Mouse (Mus musculus) embryonic facial prominence, embryonic 15.5 days (tissue): Measurements from ENCODE around the gene Coro6. TPM values are rescaled to one million over a fixed set of nuclear protein-coding genes. Genes with fewer than 3 reads are reported as not detected.

Experiments
- ATAC-seq: fragments of 200-750 bp; cut with Nextera tagmentation; 2 replicates; pipeline ENCODE4 v1.8.0; 2017; ENCODE audit warnings: low read depth, moderate TSS enrichment; ENCODE audit not compliant: insufficient number of reproducible peaks, low FRiP score, low TSS enrichment
- H3K27ac ChIP-seq: fragments of 300-500 bp; sonication (generic); replicated peaks from 2 replicates; pipeline ENCODE4 v1.5.1; 2015; ENCODE audit warnings: mild to moderate bottlenecking, inconsistent platforms
- H3K27me3 ChIP-seq: fragments of 300-500 bp; sonication (generic); 2 replicates; pipeline ENCODE4 v1.6.1; 2015; ENCODE audit warnings: inconsistent platforms
- H3K36me3 ChIP-seq: fragments of 300-500 bp; sonication (generic); 2 replicates; pipeline ENCODE4 v1.6.1; 2015; ENCODE audit warnings: mild to moderate bottlenecking, inconsistent platforms
- H3K4me1 ChIP-seq: fragments of 300-500 bp; sonication (generic); 2 replicates; pipeline ENCODE4 v1.6.1; 2015; ENCODE audit warnings: inconsistent platforms
- H3K4me2 ChIP-seq: fragments of 300-500 bp; sonication (generic); replicated peaks from 2 replicates; pipeline ENCODE4 v1.6.1; 2015; ENCODE audit warnings: mild to moderate bottlenecking, inconsistent platforms
- H3K4me3 ChIP-seq: fragments of 300-500 bp; sonication (generic); replicated peaks from 2 replicates; pipeline ENCODE4 v1.5.1; 2015; ENCODE audit warnings: mild to moderate bottlenecking, inconsistent platforms
- H3K9ac ChIP-seq: fragments of 300-500 bp; sonication (generic); 2 replicates; pipeline ENCODE4 v1.6.1; 2015; ENCODE audit warnings: inconsistent platforms
- H3K9me3 ChIP-seq: fragments of 300-500 bp; sonication (generic); replicated peaks from 2 replicates; pipeline ENCODE4 v1.6.1; 2016; ENCODE audit warnings: inconsistent platforms
- WGBS: fragments of 180-500 bp; shearing (Covaris S2); methylation state at CpG from one replicate; pipeline ENCODE4 v1.1.7; 2015; 5-methylcytosine and 5-hydroxymethylcytosine counted together
- polyA plus RNA-seq: library from polyadenylated mRNA; unstranded; fragments of >200 nt; fragmentation: Nextera tagmentation; extraction: Ambion mirVana; gene quantifications from 2 replicates; pipeline ENCODE4 v1.2.1, GENCODE M21; 2015

Coro6 gene
- polyA plus RNA-seq, 1 experiment from 2014 or later: 2.4 TPM

- 0 out of 2 replicates have a peak, but pooled peaks have one; percentile 15 for ATAC-seq
- Histone ChIP-seq H3K9me3 (no peaks in the 10 kb centered on the region), H3K4me3 (no peak overlapping the region), H3K4me1 (0 out of 2 replicates have a peak, but pooled peaks cover 9% of the 10 kb centered on the region), H3K9ac (no peak overlapping the region), H3K4me2 (no peak overlapping the region), H3K27me3 (no peaks in the 10 kb centered on the region), H3K36me3 (peaks cover 9% of the 10 kb centered on the region; the same call in 1 of the 2 replicates), H3K27ac (peak overlapping the region; percentile 49; the same call in 1 of the 2 replicates)
- WGBS: 54% methylated on average over 7 of the region's 7 CpGs
Measured at GRCm38 (mm10) chr11:77442186-77443170, 19.7 kb upstream of the Coro6 start.

- Histone ChIP-seq H3K4me2 (no peak overlapping the region), H3K36me3 (0 out of 2 replicates have a peak, but pooled peaks cover 13% of the 10 kb centered on the region), H3K27ac (no peak overlapping the region), H3K4me1 (0 out of 2 replicates have a peak, but pooled peaks cover 9% of the 10 kb centered on the region), H3K27me3 (no peaks in the 10 kb centered on the region), H3K9me3 (no peaks in the 10 kb centered on the region), H3K4me3 (no peak overlapping the region), H3K9ac (no peak overlapping the region)
- no peak for ATAC-seq
- 73% methylated on average over 2 of the region's 2 CpGs for WGBS
Measured at GRCm38 (mm10) chr11:77444939-77445338, 17.3 kb upstream of the Coro6 start.

- ATAC-seq: peak; percentile 67; the same call in 1 of the 2 replicates
- no peaks in the 10 kb centered on the region for H3K9me3 ChIP-seq
Measured at GRCm38 (mm10) chr11:77446628-77447041, 15.6 kb upstream of the Coro6 start.

GRCm38 (mm10) chr11:77449224-77449623 is 13.0 kb upstream of the Coro6 start:
- Histone ChIP-seq H3K4me2 (no peak overlapping the region), H3K4me3 (no peak overlapping the region), H3K9me3 (no peaks in the 10 kb centered on the region), H3K27ac (no peak overlapping the region), H3K36me3 (peaks cover 26% of the 10 kb centered on the region), H3K9ac (no peak overlapping the region), H3K4me1 (no peaks in the 10 kb centered on the region), H3K27me3 (no peaks in the 10 kb centered on the region)
- 92% methylated on average over 7 of the region's 7 CpGs for WGBS
- no peak for ATAC-seq

More at GRCm38 (mm10) chr11:77446628-77447041, 15.6 kb upstream of the Coro6 start:
- no peak overlapping the region for H3K27ac ChIP-seq
- H3K9ac ChIP-seq: no peak overlapping the region
- H3K36me3 ChIP-seq: 0 out of 2 replicates have a peak, but pooled peaks cover 14% of the 10 kb centered on the region
- 0 out of 2 replicates have a peak, but pooled peaks cover 9% of the 10 kb centered on the region for H3K4me1 ChIP-seq
- no peaks in the 10 kb centered on the region for H3K27me3 ChIP-seq
- WGBS: 39% methylated on average over 6 of the region's 6 CpGs
- no peak overlapping the region for H3K4me3 ChIP-seq
- no peak overlapping the region for H3K4me2 ChIP-seq

- WGBS: 88% methylated on average over 2 of the region's 2 CpGs
- Histone ChIP-seq H3K27ac (no peak overlapping the region), H3K27me3 (no peaks in the 10 kb centered on the region), H3K4me3 (no peak overlapping the region), H3K9ac (no peak overlapping the region), H3K36me3 (peaks cover 31% of the 10 kb centered on the region), H3K9me3 (no peaks in the 10 kb centered on the region), H3K4me2 (no peak overlapping the region), H3K4me1 (no peaks in the 10 kb centered on the region)
- ATAC-seq: no peak
Measured at GRCm38 (mm10) chr11:77451670-77452069, 10.5 kb upstream of the Coro6 start.

GRCm38 (mm10) chr11:77453388-77453787 is 8.8 kb upstream of the Coro6 start:
- Histone ChIP-seq H3K4me3 (no peak overlapping the region), H3K9ac (no peak overlapping the region), H3K4me2 (no peak overlapping the region), H3K27ac (no peak overlapping the region), H3K9me3 (no peaks in the 10 kb centered on the region), H3K27me3 (no peaks in the 10 kb centered on the region), H3K36me3 (peaks cover 28% of the 10 kb centered on the region), H3K4me1 (no peaks in the 10 kb centered on the region)
- no peak for ATAC-seq
- WGBS: 90% methylated on average over 2 of the region's 2 CpGs

- H3K9me3 ChIP-seq: no peaks in the 10 kb centered on the region
- WGBS: 78% methylated on average over 9 of the region's 9 CpGs
- H3K4me1 ChIP-seq: no peaks in the 10 kb centered on the region
- no peak overlapping the region for H3K4me2 ChIP-seq
- H3K9ac ChIP-seq: no peak overlapping the region
- ATAC-seq: no peak
- H3K27ac ChIP-seq: no peak overlapping the region
- no peak overlapping the region for H3K4me3 ChIP-seq
- peaks cover 16% of the 10 kb centered on the region for H3K36me3 ChIP-seq
- H3K27me3 ChIP-seq: 0 out of 2 replicates have a peak, but pooled peaks cover 2% of the 10 kb centered on the region
Measured at GRCm38 (mm10) chr11:77455770-77456510, 6.3 kb upstream of the Coro6 start.

- Histone ChIP-seq H3K4me3 (no peak overlapping the region), H3K36me3 (peaks cover 16% of the 10 kb centered on the region), H3K4me1 (peaks cover 2% of the 10 kb centered on the region; the same call in 1 of the 2 replicates), H3K27me3 (peaks cover 10% of the 10 kb centered on the region; the same call in 1 of the 2 replicates), H3K4me2 (no peak overlapping the region), H3K27ac (no peak overlapping the region), H3K9ac (no peak overlapping the region), H3K9me3 (no peaks in the 10 kb centered on the region)
- 66% methylated on average over 6 of the region's 6 CpGs for WGBS
- no peak for ATAC-seq
Measured at GRCm38 (mm10) chr11:77456866-77457265, 5.3 kb upstream of the Coro6 start.

- ATAC-seq: no peak
Measured at GRCm38 (mm10) chr11:77461856-77462255, 355 bp upstream of the Coro6 start.

GRCm38 (mm10) chr11:77463101-77463445 is 862 bp downstream of the Coro6 start:
- H3K4me2 ChIP-seq: peak overlapping the region; percentile 99
- H3K9me3 ChIP-seq: no peaks in the 10 kb centered on the region
- peaks cover 57% of the 10 kb centered on the region for H3K27me3 ChIP-seq
- H3K4me3 ChIP-seq: peak overlapping the region; percentile 55
- WGBS: 40% methylated on average over 8 of the region's 8 CpGs
- H3K4me1 ChIP-seq: peaks cover 31% of the 10 kb centered on the region
- no peak overlapping the region for H3K9ac ChIP-seq
- no peaks in the 10 kb centered on the region for H3K36me3 ChIP-seq
- no peak for ATAC-seq
- H3K27ac ChIP-seq: no peak overlapping the region

More at GRCm38 (mm10) chr11:77461856-77462255, 355 bp upstream of the Coro6 start:
- H3K9ac ChIP-seq: 0 out of 2 replicates have a peak overlapping the region, but pooled peaks have one; percentile 26
- peak overlapping the region; percentile 55 for H3K4me3 ChIP-seq
- peaks cover 19% of the 10 kb centered on the region for H3K4me1 ChIP-seq
- H3K27me3 ChIP-seq: peaks cover 46% of the 10 kb centered on the region
- H3K4me2 ChIP-seq: peak overlapping the region; percentile 99
- H3K27ac ChIP-seq: no peak overlapping the region
- no peaks in the 10 kb centered on the region for H3K9me3 ChIP-seq
- 6% methylated on average over 6 of the region's 6 CpGs for WGBS
- no peaks in the 10 kb centered on the region for H3K36me3 ChIP-seq

GRCm38 (mm10) chr11:77463786-77464185 is 1.6 kb downstream of the Coro6 start:
- no peaks in the 10 kb centered on the region for H3K9me3 ChIP-seq
- H3K4me3 ChIP-seq: no peak overlapping the region
- no peak overlapping the region for H3K27ac ChIP-seq
- 71% methylated on average over 10 of the region's 10 CpGs for WGBS
- no peaks in the 10 kb centered on the region for H3K36me3 ChIP-seq
- H3K27me3 ChIP-seq: peaks cover 63% of the 10 kb centered on the region
- no peak overlapping the region for H3K4me2 ChIP-seq
- no peak for ATAC-seq
- H3K4me1 ChIP-seq: peaks cover 31% of the 10 kb centered on the region
- H3K9ac ChIP-seq: no peak overlapping the region
